In genomic region chr6:50413381-50413780, GRCm38 (mm10) we compare ENCODE assay signal across 15 mouse cellular contexts.
"Had no signal": no experiment of that assay in that cellular context is flagged by ENCODE, and none has a peak within 500 bp of the region (broad histone marks: within the 10 kb centered on the region; RNA-seq: fewer than 3 reads in every experiment).

No protein-coding gene starts in this region.

- H3K9ac ChIP-seq: limb, embryonic 13.5 days; liver, embryonic 15.5 days; neural tube, embryonic 15.5 days had no signal

- H3K4me1 ChIP-seq: liver, embryonic 15.5 days had no signal

- H3K9me3 ChIP-seq: limb, embryonic 13.5 days; liver, embryonic 15.5 days; neural tube, embryonic 15.5 days had no signal

- ATAC-seq: lung, postnatal 0 days had no signal

- DNase-seq: kidney, adult 8-10 months; kidney, postnatal 25 days; lung, adult 2 months; lung, postnatal 36 days; midbrain, embryonic 14.5 days; right cerebral cortex, adult 18-20 months; right cerebral cortex, postnatal 25 days; thymus, adult 18-20 months; thymus, postnatal 14 days had no signal

- H3K27ac ChIP-seq: liver, embryonic 15.5 days had no signal

- H3K4me2 ChIP-seq: limb, embryonic 13.5 days; liver, embryonic 11.5 days; liver, embryonic 15.5 days; neural tube, embryonic 15.5 days had no signal

- H3K36me3 ChIP-seq: limb, embryonic 13.5 days; liver, embryonic 15.5 days; neural tube, embryonic 15.5 days had no signal

- H3K27me3 ChIP-seq: limb, embryonic 13.5 days; liver, embryonic 15.5 days; neural tube, embryonic 15.5 days had no signal

- H3K4me3 ChIP-seq: limb, embryonic 13.5 days; liver, embryonic 15.5 days; myocyte; neural tube, embryonic 15.5 days had no signal
